Mouse (Mus musculus) testis, postnatal 14 days (tissue): ENCODE measurements around the gene Gm12216.

Source experiments
- DNase-seq: peaks from one replicate; pipeline ENCODE4 v3.0.0; 2021; ENCODE audit warnings: low spot score

Gene Gm12216

DNA sequence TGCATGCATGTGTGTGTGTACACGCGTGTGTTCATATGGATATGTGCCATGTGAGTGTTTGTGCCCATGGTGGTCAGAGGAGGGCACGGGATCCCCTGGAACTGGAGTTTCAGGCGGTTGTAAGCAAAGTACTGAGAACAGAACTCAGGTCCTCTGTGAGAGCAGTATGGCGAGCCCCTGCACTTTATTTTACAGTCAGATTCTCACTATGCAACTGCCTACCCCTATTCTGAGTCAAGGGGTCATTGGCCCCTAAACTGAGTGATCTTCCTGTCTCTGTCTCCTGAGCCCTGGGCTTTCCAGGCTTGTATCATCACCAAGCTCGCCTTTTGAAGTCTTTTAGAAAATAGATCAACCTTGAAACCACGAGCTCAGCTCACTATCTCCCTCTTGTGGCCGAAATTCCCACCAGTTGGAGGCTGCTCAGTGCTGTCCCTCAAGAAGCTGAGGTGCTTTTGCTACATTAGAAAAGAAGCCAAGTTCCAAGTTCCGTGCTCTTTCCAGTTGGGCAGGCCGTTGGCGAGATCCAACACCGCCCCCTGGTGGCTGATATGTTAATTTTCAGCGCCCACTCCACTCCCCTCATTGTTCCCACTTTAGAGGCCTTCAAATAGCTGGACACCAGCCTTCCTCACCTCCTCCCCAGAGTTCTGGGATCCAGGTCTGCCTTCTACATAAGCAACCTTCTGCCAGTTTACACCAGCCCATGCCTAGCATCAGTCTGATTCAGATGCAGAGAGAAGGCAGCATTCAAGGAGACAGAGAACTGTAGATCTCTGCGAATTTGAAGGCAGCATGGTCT lies 122.1 kb downstream of the Gm12216 start:
- peak; percentile 80 for DNase-seq

- DNase-seq = peak; percentile 77
Observed at GRCm38 (mm10) chr11:53735682-53736245, 123.3 kb downstream of the Gm12216 start.

- DNase-seq = no peak
Observed at GRCm38 (mm10) chr11:53734970-53735681, 123.9 kb downstream of the Gm12216 start.

GRCm38 (mm10) chr11:53734431-53734830 lies 124.6 kb downstream of the Gm12216 start:
- no peak for DNase-seq

DNA sequence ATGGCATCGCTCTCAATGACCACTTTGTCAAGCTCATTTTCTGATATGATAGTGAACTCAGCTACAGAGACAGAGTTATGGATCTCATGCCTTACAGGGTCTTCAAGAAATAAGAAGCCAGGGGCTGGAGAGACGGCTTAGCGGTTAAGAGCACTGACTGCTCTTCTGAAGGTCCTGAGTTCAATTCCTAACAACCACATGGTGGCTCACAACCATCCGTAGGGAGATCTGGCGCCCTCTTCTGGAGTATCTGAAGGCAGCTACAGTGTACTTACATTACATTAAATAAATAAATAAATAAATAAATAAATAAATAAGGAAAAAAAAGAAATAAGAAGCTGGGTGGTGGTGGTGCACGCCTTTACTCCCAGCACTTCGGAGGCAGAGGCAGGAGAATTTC lies 125.2 kb downstream of the Gm12216 start:
- DNase-seq = no peak
